Mouse (Mus musculus): ENCODE measurements around the gene Krt84. TPM values are rescaled to one million over a fixed set of nuclear protein-coding genes. Genes with fewer than 3 reads are reported as not detected.

The Krt84 gene
- not detected in 2 replicates for total RNA-seq (2012; rRNA removed)

GRCm38 (mm10) chr15:101532720-101533119, at the start of gene Krt84:
Gene Krt84, minus strand, starts transcription at chr15:101532820.
- Histone ChIP-seq H3K9me3 (ENCODE audit: control insufficient read depth, insufficient read depth, low read depth, low read length) (no peaks in the 10 kb centered on the region), H3K4me1 (ENCODE audit: control insufficient read depth in 2 of 2, insufficient read depth in 2 of 2, low read length in 2 of 2, poor library complexity in 1 of 2) (no peaks in the 10 kb centered on the region), H3K9ac (ENCODE audit: insufficient read depth, low read depth, low read length, poor library complexity, severe bottlenecking) (no peak within 1 kb of the TSS), H3K4me3 (ENCODE audit: insufficient read depth in 1 of 2, low read depth in 1 of 2, low read length in 2 of 2, poor library complexity in 1 of 2, severe bottlenecking in 1 of 2) (no peak within 1 kb of the TSS), H3K27ac (ENCODE audit: insufficient read depth, low read depth, low read length, poor library complexity, severe bottlenecking) (no peak within 1 kb of the TSS), H3K36me3 (ENCODE audit: control insufficient read depth, insufficient read depth, low read length, poor library complexity, severe bottlenecking) (no peaks in the 10 kb centered on the region)
- DNase-seq (ENCODE audit: low read depth, low spot score) = no peak
- in situ Hi-C loops (cut with MboI; ENCODE audit: low sequenced_read_pairs in 2 of 2, unreplicated experiment in 2 of 2) = no loop called here
- no peak for TF ChIP-seq CHD2 (IDR thresholded peaks at IDR 0.05; ENCODE audit: low read depth, low read length)
- no peak for TF ChIP-seq ZC3H11A (IDR thresholded peaks at IDR 0.05; ENCODE audit: borderline replicate concordance, low read depth, low read length)
- no peak for TF ChIP-seq MAFK (IDR thresholded peaks at IDR 0.05; ENCODE audit: insufficient read depth, low read depth, low read length)
- no peak for TF ChIP-seq ZNF384 (IDR thresholded peaks at IDR 0.05; ENCODE audit: low read depth, low read length)

GRCm38 (mm10) chr15:101581701-101582100, 49.1 kb upstream of the Krt84 start:
- Histone ChIP-seq H3K4me3 (ENCODE audit: insufficient read depth in 1 of 2, low read depth in 1 of 2, low read length in 2 of 2, poor library complexity in 1 of 2, severe bottlenecking in 1 of 2) (no peak overlapping the region), H3K36me3 (ENCODE audit: control insufficient read depth, insufficient read depth, low read length, poor library complexity, severe bottlenecking) (no peaks in the 10 kb centered on the region), H3K27ac (ENCODE audit: insufficient read depth, low read depth, low read length, poor library complexity, severe bottlenecking) (no peak overlapping the region), H3K4me1 (ENCODE audit: control insufficient read depth in 2 of 2, insufficient read depth in 2 of 2, low read length in 2 of 2, poor library complexity in 1 of 2) (no peaks in the 10 kb centered on the region), H3K9ac (ENCODE audit: insufficient read depth, low read depth, low read length, poor library complexity, severe bottlenecking) (no peak overlapping the region), H3K9me3 (ENCODE audit: control insufficient read depth, insufficient read depth, low read depth, low read length) (no peaks in the 10 kb centered on the region)
- TF ChIP-seq ZC3H11A (IDR thresholded peaks at IDR 0.05; ENCODE audit: borderline replicate concordance, low read depth, low read length) = no peak
- in situ Hi-C loops (cut with MboI; ENCODE audit: low sequenced_read_pairs in 2 of 2, unreplicated experiment in 2 of 2) = no loop called here
- no peak for DNase-seq (ENCODE audit: low read depth, low spot score)

- Histone ChIP-seq H3K9me3 (ENCODE audit: control insufficient read depth, insufficient read depth, low read depth, low read length) (no peaks in the 10 kb centered on the region), H3K27ac (ENCODE audit: insufficient read depth, low read depth, low read length, poor library complexity, severe bottlenecking) (no peak overlapping the region), H3K36me3 (ENCODE audit: control insufficient read depth, insufficient read depth, low read length, poor library complexity, severe bottlenecking) (no peaks in the 10 kb centered on the region), H3K9ac (ENCODE audit: insufficient read depth, low read depth, low read length, poor library complexity, severe bottlenecking) (no peak overlapping the region), H3K4me1 (ENCODE audit: control insufficient read depth in 2 of 2, insufficient read depth in 2 of 2, low read length in 2 of 2, poor library complexity in 1 of 2) (no peaks in the 10 kb centered on the region), H3K4me3 (ENCODE audit: insufficient read depth in 1 of 2, low read depth in 1 of 2, low read length in 2 of 2, poor library complexity in 1 of 2, severe bottlenecking in 1 of 2) (no peak overlapping the region)
- TF ChIP-seq MAFK (IDR thresholded peaks at IDR 0.05; ENCODE audit: insufficient read depth, low read depth, low read length) (no peak), HCFC1 (IDR thresholded peaks at IDR 0.05; ENCODE audit: borderline replicate concordance, insufficient read depth, low read length) (no peak), ZC3H11A (IDR thresholded peaks at IDR 0.05; ENCODE audit: borderline replicate concordance, low read depth, low read length) (no peak), ZNF384 (IDR thresholded peaks at IDR 0.05; ENCODE audit: low read depth, low read length) (no peak), CHD2 (IDR thresholded peaks at IDR 0.05; ENCODE audit: low read depth, low read length) (no peak)
- DNase-seq (ENCODE audit: low read depth, low spot score) = no peak
- in situ Hi-C loops (cut with MboI; ENCODE audit: low sequenced_read_pairs in 2 of 2, unreplicated experiment in 2 of 2) = no loop called here
Observed at GRCm38 (mm10) chr15:101575506-101575905, 42.9 kb upstream of the Krt84 start.

GRCm38 (mm10) chr15:101573796-101574345, 41.3 kb upstream of the Krt84 start, which contains the start of gene Krt75:
Gene Krt75, minus strand, starts transcription at chr15:101573904.
- Histone ChIP-seq H3K9ac (ENCODE audit: insufficient read depth, low read depth, low read length, poor library complexity, severe bottlenecking) (no peak within 1 kb of the TSS), H3K9me3 (ENCODE audit: control insufficient read depth, insufficient read depth, low read depth, low read length) (no peaks in the 10 kb centered on the region), H3K36me3 (ENCODE audit: control insufficient read depth, insufficient read depth, low read length, poor library complexity, severe bottlenecking) (no peaks in the 10 kb centered on the region), H3K27ac (ENCODE audit: insufficient read depth, low read depth, low read length, poor library complexity, severe bottlenecking) (no peak within 1 kb of the TSS), H3K4me3 (ENCODE audit: insufficient read depth in 1 of 2, low read depth in 1 of 2, low read length in 2 of 2, poor library complexity in 1 of 2, severe bottlenecking in 1 of 2) (peak within 1 kb of the TSS in 1 of 2 experiments; percentile 36; a peak in 1 of 4 replicates), H3K4me1 (ENCODE audit: control insufficient read depth in 2 of 2, insufficient read depth in 2 of 2, low read length in 2 of 2, poor library complexity in 1 of 2) (no peaks in the 10 kb centered on the region)
- no peak for DNase-seq (ENCODE audit: low read depth, low spot score)
- in situ Hi-C loops (cut with MboI; ENCODE audit: low sequenced_read_pairs in 2 of 2, unreplicated experiment in 2 of 2) = no loop called here
- TF ChIP-seq HCFC1 (IDR thresholded peaks at IDR 0.05; ENCODE audit: borderline replicate concordance, insufficient read depth, low read length) = no peak
- no peak for TF ChIP-seq ZNF384 (IDR thresholded peaks at IDR 0.05; ENCODE audit: low read depth, low read length)
- no peak for TF ChIP-seq CHD2 (IDR thresholded peaks at IDR 0.05; ENCODE audit: low read depth, low read length)
- no peak for TF ChIP-seq ZC3H11A (IDR thresholded peaks at IDR 0.05; ENCODE audit: borderline replicate concordance, low read depth, low read length)
- TF ChIP-seq MAFK (IDR thresholded peaks at IDR 0.05; ENCODE audit: insufficient read depth, low read depth, low read length) = no peak

- Histone ChIP-seq H3K36me3 (ENCODE audit: control insufficient read depth, insufficient read depth, low read length, poor library complexity, severe bottlenecking) (no peaks in the 10 kb centered on the region), H3K9me3 (ENCODE audit: control insufficient read depth, insufficient read depth, low read depth, low read length) (no peaks in the 10 kb centered on the region), H3K4me1 (ENCODE audit: control insufficient read depth in 2 of 2, insufficient read depth in 2 of 2, low read length in 2 of 2, poor library complexity in 1 of 2) (no peaks in the 10 kb centered on the region), H3K9ac (ENCODE audit: insufficient read depth, low read depth, low read length, poor library complexity, severe bottlenecking) (no peak overlapping the region), H3K27ac (ENCODE audit: insufficient read depth, low read depth, low read length, poor library complexity, severe bottlenecking) (no peak overlapping the region), H3K4me3 (ENCODE audit: insufficient read depth in 1 of 2, low read depth in 1 of 2, low read length in 2 of 2, poor library complexity in 1 of 2, severe bottlenecking in 1 of 2) (no peak overlapping the region)
- DNase-seq (ENCODE audit: low read depth, low spot score) = no peak
- in situ Hi-C loops (cut with MboI; ENCODE audit: low sequenced_read_pairs in 2 of 2, unreplicated experiment in 2 of 2) = no loop called here
- TF ChIP-seq HCFC1 (IDR thresholded peaks at IDR 0.05; ENCODE audit: borderline replicate concordance, insufficient read depth, low read length) (no peak), CHD2 (IDR thresholded peaks at IDR 0.05; ENCODE audit: low read depth, low read length) (no peak), ZC3H11A (IDR thresholded peaks at IDR 0.05; ENCODE audit: borderline replicate concordance, low read depth, low read length) (no peak), MAFK (IDR thresholded peaks at IDR 0.05; ENCODE audit: insufficient read depth, low read depth, low read length) (no peak), ZNF384 (IDR thresholded peaks at IDR 0.05; ENCODE audit: low read depth, low read length) (no peak)
Observed at GRCm38 (mm10) chr15:101567780-101568179, 35.2 kb upstream of the Krt84 start.

All from ES-E14 (cell line).